Mouse (Mus musculus): ENCODE results near the gene Mif. TPM values are rescaled to one million over a fixed set of nuclear protein-coding genes. Genes with fewer than 3 reads are reported as not detected.

The Mif gene
- total and polyA plus RNA-seq, 3 experiments: 554 to 5,707 (median 1,557) TPM

DNA sequence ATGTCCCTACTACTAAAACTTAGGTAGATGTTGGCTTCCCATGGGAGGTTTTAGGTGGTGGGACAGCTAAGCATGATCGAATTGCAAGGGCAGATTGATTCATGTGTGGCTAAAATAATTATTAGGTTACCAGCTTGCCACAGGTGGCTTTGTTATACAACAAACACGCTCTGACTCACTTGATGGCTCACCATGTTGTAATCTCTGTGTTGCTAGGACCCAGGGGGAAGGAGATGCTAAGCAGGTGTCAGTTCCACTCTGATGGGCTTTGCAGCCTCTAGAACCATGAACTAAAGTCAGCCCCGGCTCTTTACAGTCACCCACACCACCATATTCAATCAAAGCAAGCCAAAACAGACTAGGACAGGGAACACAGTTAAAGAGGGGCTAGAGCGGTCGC lies 40.2 kb downstream of the Mif start:
- Histone ChIP-seq H3K36me3 (replicated peaks) (no peaks in the 10 kb centered on the region), H3K9me3 (replicated peaks) (peaks cover 8% of the 10 kb centered on the region), H3K27me3 (ENCODE audit: insufficient read depth, low read length) (peaks cover 6% of the 10 kb centered on the region), H3K4me1 (ENCODE audit: insufficient read depth, low read depth, low read length) (peaks cover 14% of the 10 kb centered on the region), H3K4me3 (ENCODE audit: low read depth, low read length) (no peak overlapping the region)
- TF ChIP-seq GATA2 (IDR thresholded peaks at IDR 0.05; ENCODE audit: borderline replicate concordance, low read depth, low read length): no peak
- no peak for TF ChIP-seq CTCF (IDR thresholded peaks at IDR 0.05; ENCODE audit: low read depth, low read length)
- TF ChIP-seq POLR2AphosphoS5 (IDR thresholded peaks at IDR 0.05; ENCODE audit: insufficient replicate concordance, low read depth, low read length): no peak
- TF ChIP-seq GATA1 (IDR thresholded peaks at IDR 0.05; ENCODE audit: borderline replicate concordance, low read length): no peak
- TF ChIP-seq TAL1 (conservative IDR thresholded peaks at IDR 0.05; ENCODE audit: low read depth, low read length): no peak
- ATAC-seq (ENCODE audit: extremely low read depth, insufficient number of reproducible peaks, low FRiP score, poor library complexity, severe bottlenecking): no peak
- DNase-seq (ENCODE audit: low spot score): no peak

DNA sequence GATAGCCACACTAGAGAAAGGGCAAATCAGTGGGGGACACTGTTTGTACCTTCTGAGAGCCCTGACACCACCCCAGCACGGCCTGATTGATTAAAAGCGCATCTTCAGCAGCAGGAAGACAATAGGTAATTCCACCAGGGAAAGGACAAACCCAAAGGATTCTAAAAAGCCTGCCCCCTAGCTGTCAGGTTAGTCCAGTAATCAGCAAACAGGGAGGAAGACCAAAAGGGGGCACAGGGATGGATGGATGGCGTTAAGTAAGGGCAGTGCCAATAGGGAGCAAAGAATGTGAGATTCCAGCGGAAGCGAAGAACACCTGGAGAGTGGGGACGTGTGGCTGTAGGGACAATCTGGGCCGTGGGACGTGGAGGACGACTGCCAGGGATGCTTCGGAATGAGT lies 41.4 kb downstream of the Mif start:
- H3K27me3 ChIP-seq (ENCODE audit: insufficient read depth, low read length): peaks cover 6% of the 10 kb centered on the region
- H3K9me3 ChIP-seq (replicated peaks): no peaks in the 10 kb centered on the region
- no peak for ATAC-seq (ENCODE audit: extremely low read depth, insufficient number of reproducible peaks, low FRiP score, poor library complexity, severe bottlenecking)
- H3K4me1 ChIP-seq (ENCODE audit: insufficient read depth, low read depth, low read length): peaks cover 3% of the 10 kb centered on the region; the same call in 1 of the 2 replicates
- no peaks in the 10 kb centered on the region for H3K36me3 ChIP-seq (replicated peaks)
- DNase-seq (ENCODE audit: low spot score): no peak
- TF ChIP-seq TAL1 (conservative IDR thresholded peaks at IDR 0.05; ENCODE audit: low read depth, low read length): no peak
- no peak for TF ChIP-seq GATA1 (IDR thresholded peaks at IDR 0.05; ENCODE audit: borderline replicate concordance, low read length)
- no peak overlapping the region for H3K4me3 ChIP-seq (ENCODE audit: low read depth, low read length)

Other genes starting within 250 kb of the Mif start
- not detected in 2 replicates for gene Susd2, start 216.2 kb downstream of the Mif start, total RNA-seq (2014; fragmentation: Nextera tagmentation)
- gene Susd2, start 216.2 kb downstream of the Mif start, total RNA-seq (2017): 0.05 and 0.06 TPM in 2 replicates
- 0.06 and 0.10 TPM in 2 replicates for gene Susd2, start 216.2 kb downstream of the Mif start, polyA plus RNA-seq (2012)
- 96.5 and 108 TPM in 2 replicates for gene Cabin1, start 95.9 kb downstream of the Mif start, total RNA-seq (2014; fragmentation: Nextera tagmentation)
- 28.9 and 30.5 TPM in 2 replicates for gene Cabin1, start 95.9 kb downstream of the Mif start, total RNA-seq (2017)
- 74.0 and 78.7 TPM in 2 replicates for gene Cabin1, start 95.9 kb downstream of the Mif start, polyA plus RNA-seq (2012)
- 10.8 and 11.9 TPM in 2 replicates for gene Ddt, start 86.8 kb downstream of the Mif start, total RNA-seq (2014; fragmentation: Nextera tagmentation)
- gene Ddt, start 86.8 kb downstream of the Mif start, total RNA-seq (2017): 73.2 and 74.6 TPM in 2 replicates
- gene Ddt, start 86.8 kb downstream of the Mif start, polyA plus RNA-seq (2012): 74.6 and 108 TPM in 2 replicates
- not detected in 2 replicates for gene Gm20441, start 79.3 kb downstream of the Mif start, total RNA-seq (2014; fragmentation: Nextera tagmentation)
- gene Gm20441, start 79.3 kb downstream of the Mif start, total RNA-seq (2017): not detected in 2 replicates
- not detected in 2 replicates for gene Gm20441, start 79.3 kb downstream of the Mif start, polyA plus RNA-seq (2012)
- 0.39 TPM in 1 of 2 replicates, not detected in the other for gene Gstt3, start 78.8 kb downstream of the Mif start, total RNA-seq (2014; fragmentation: Nextera tagmentation)
- gene Gstt3, start 78.8 kb downstream of the Mif start, total RNA-seq (2017): 0.49 and 1.1 TPM in 2 replicates
- 0.18 and 0.24 TPM in 2 replicates for gene Gstt3, start 78.8 kb downstream of the Mif start, polyA plus RNA-seq (2012)
- gene Gstt1, start 61.7 kb downstream of the Mif start, total RNA-seq (2014; fragmentation: Nextera tagmentation): not detected in 2 replicates
- 0.22 and 1.9 TPM in 2 replicates for gene Gstt1, start 61.7 kb downstream of the Mif start, total RNA-seq (2017)
- gene Gstt1, start 61.7 kb downstream of the Mif start, polyA plus RNA-seq (2012): 0.07 TPM in 1 of 2 replicates, not detected in the other
- not detected in 2 replicates for gene Gstt4, start 37.7 kb downstream of the Mif start, total RNA-seq (2014; fragmentation: Nextera tagmentation)
- gene Gstt4, start 37.7 kb downstream of the Mif start, total RNA-seq (2017): not detected in 2 replicates
- not detected in 2 replicates for gene Gstt4, start 37.7 kb downstream of the Mif start, polyA plus RNA-seq (2012)
- gene Gstt2, start 22.8 kb downstream of the Mif start, total RNA-seq (2014; fragmentation: Nextera tagmentation): 49.2 and 57.0 TPM in 2 replicates
- 68.9 and 87.8 TPM in 2 replicates for gene Gstt2, start 22.8 kb downstream of the Mif start, total RNA-seq (2017)
- gene Gstt2, start 22.8 kb downstream of the Mif start, polyA plus RNA-seq (2012): 8.7 and 12.2 TPM in 2 replicates
- not detected in 2 replicates for gene Derl3, start 33.2 kb upstream of the Mif start, total RNA-seq (2014; fragmentation: Nextera tagmentation)
- 0.22 TPM in 1 of 2 replicates, not detected in the other for gene Derl3, start 33.2 kb upstream of the Mif start, total RNA-seq (2017)
- not detected in 2 replicates for gene Derl3, start 33.2 kb upstream of the Mif start, polyA plus RNA-seq (2012)
- 48.4 and 54.9 TPM in 2 replicates for gene Smarcb1, start 61.4 kb upstream of the Mif start, total RNA-seq (2014; fragmentation: Nextera tagmentation)
- 54.9 and 55.7 TPM in 2 replicates for gene Smarcb1, start 61.4 kb upstream of the Mif start, total RNA-seq (2017)
- 254 and 362 TPM in 2 replicates for gene Smarcb1, start 61.4 kb upstream of the Mif start, polyA plus RNA-seq (2012)
- 135 and 169 TPM in 2 replicates for gene Chchd10, start 72.9 kb upstream of the Mif start, total RNA-seq (2014; fragmentation: Nextera tagmentation)
- gene Chchd10, start 72.9 kb upstream of the Mif start, total RNA-seq (2017): 96.3 and 127 TPM in 2 replicates
- gene Chchd10, start 72.9 kb upstream of the Mif start, polyA plus RNA-seq (2012): 376 and 450 TPM in 2 replicates
- not detected in 2 replicates for gene Mmp11, start 76.3 kb upstream of the Mif start, total RNA-seq (2014; fragmentation: Nextera tagmentation)
- 0.11 and 0.12 TPM in 2 replicates for gene Mmp11, start 76.3 kb upstream of the Mif start, total RNA-seq (2017)
- 0.08 TPM in 1 of 2 replicates, not detected in the other for gene Mmp11, start 76.3 kb upstream of the Mif start, polyA plus RNA-seq (2012)
- gene Gm867, start 80.4 kb upstream of the Mif start, total RNA-seq (2014; fragmentation: Nextera tagmentation): 3.0 and 45.1 TPM in 2 replicates
- not detected in 2 replicates for gene Gm867, start 80.4 kb upstream of the Mif start, total RNA-seq (2017)
- not detected in 2 replicates for gene Gm867, start 80.4 kb upstream of the Mif start, polyA plus RNA-seq (2012)
- not detected in 2 replicates for gene Vpreb3, start 82.8 kb upstream of the Mif start, total RNA-seq (2014; fragmentation: Nextera tagmentation)
- gene Vpreb3, start 82.8 kb upstream of the Mif start, total RNA-seq (2017): not detected in 2 replicates
- gene Vpreb3, start 82.8 kb upstream of the Mif start, polyA plus RNA-seq (2012): not detected in 2 replicates
- gene Gm5134, start 94.3 kb upstream of the Mif start, total RNA-seq (2014; fragmentation: Nextera tagmentation): not detected in 2 replicates
- not detected in 2 replicates for gene Gm5134, start 94.3 kb upstream of the Mif start, total RNA-seq (2017)
- not detected in 2 replicates for gene Gm5134, start 94.3 kb upstream of the Mif start, polyA plus RNA-seq (2012)
- 27.2 and 27.8 TPM in 2 replicates for gene Zfp280b, start 172.4 kb upstream of the Mif start, total RNA-seq (2014; fragmentation: Nextera tagmentation)
- gene Zfp280b, start 172.4 kb upstream of the Mif start, total RNA-seq (2017): 9.9 and 11.3 TPM in 2 replicates
- 5.3 and 7.9 TPM in 2 replicates for gene Zfp280b, start 172.4 kb upstream of the Mif start, polyA plus RNA-seq (2012)